Mouse (Mus musculus) ES-Bruce4 (cell line): ENCODE data around the gene Gm36210. TPM values are rescaled to one million over a fixed set of nuclear protein-coding genes. Genes with fewer than 3 reads are reported as not detected.

ENCODE experiments used
- H3K27ac ChIP-seq: 2 replicates; pipeline ENCODE4 v1.5.1; 2012; ENCODE audit warnings: low read length, inconsistent platforms; ENCODE audit not compliant: insufficient read depth
- H3K27me3 ChIP-seq: 2 replicates; pipeline ENCODE4 v1.6.1; 2012; ENCODE audit warnings: mild to moderate bottlenecking, low read length, inconsistent platforms; ENCODE audit not compliant: control insufficient read depth, poor library complexity, insufficient read depth, severe bottlenecking
- H3K36me3 ChIP-seq: 2 replicates; pipeline ENCODE4 v1.6.1; 2012; ENCODE audit warnings: inconsistent platforms, mild to moderate bottlenecking, low read length, moderate library complexity; ENCODE audit not compliant: control insufficient read depth, poor library complexity, insufficient read depth, severe bottlenecking
- H3K4me1 ChIP-seq: one replicate; pipeline ENCODE4 v1.8.1; 2011; ENCODE audit warnings: low read length; ENCODE audit not compliant: control insufficient read depth, insufficient read depth
- H3K4me3 ChIP-seq: 2 replicates; pipeline ENCODE4 v1.5.1; 2011; ENCODE audit warnings: low read depth, mild to moderate bottlenecking, low read length
- H3K9ac ChIP-seq: 2 replicates; pipeline ENCODE4 v1.6.1; 2012; ENCODE audit warnings: low read depth, mild to moderate bottlenecking, inconsistent platforms; ENCODE audit not compliant: poor library complexity, severe bottlenecking
- H3K9me3 ChIP-seq: replicated peaks from 2 replicates; pipeline ENCODE4 v1.6.1; 2012; ENCODE audit warnings: mild to moderate bottlenecking, low read length, inconsistent platforms; ENCODE audit not compliant: control insufficient read depth, poor library complexity, insufficient read depth, severe bottlenecking
- CTCF ChIP-seq: IDR thresholded peaks from one replicate; pipeline ENCODE4 v1.8.1; 2011; ENCODE audit warnings: low read depth, low read length
- EP300 ChIP-seq: IDR thresholded peaks from 2 replicates; pipeline ENCODE4 v1.6.1; 2011; ENCODE audit warnings: low read depth, low read length; ENCODE audit not compliant: insufficient read depth
- POLR2A ChIP-seq: IDR thresholded peaks from one replicate; pipeline ENCODE4 v1.8.1; 2011; ENCODE audit warnings: low read length; ENCODE audit not compliant: insufficient read depth
- polyA plus RNA-seq: library from polyadenylated mRNA; stranded (reverse); fragments of >200 nt; gene quantifications from 2 replicates; pipeline ENCODE4 v1.2.4, GENCODE M21; 2011; ENCODE audit warnings: low read depth; ENCODE audit not compliant: missing spikeins, insufficient read depth, insufficient read length

The Gm36210 gene
- 1.1 TPM in 2 replicates for polyA plus RNA-seq

DNA sequence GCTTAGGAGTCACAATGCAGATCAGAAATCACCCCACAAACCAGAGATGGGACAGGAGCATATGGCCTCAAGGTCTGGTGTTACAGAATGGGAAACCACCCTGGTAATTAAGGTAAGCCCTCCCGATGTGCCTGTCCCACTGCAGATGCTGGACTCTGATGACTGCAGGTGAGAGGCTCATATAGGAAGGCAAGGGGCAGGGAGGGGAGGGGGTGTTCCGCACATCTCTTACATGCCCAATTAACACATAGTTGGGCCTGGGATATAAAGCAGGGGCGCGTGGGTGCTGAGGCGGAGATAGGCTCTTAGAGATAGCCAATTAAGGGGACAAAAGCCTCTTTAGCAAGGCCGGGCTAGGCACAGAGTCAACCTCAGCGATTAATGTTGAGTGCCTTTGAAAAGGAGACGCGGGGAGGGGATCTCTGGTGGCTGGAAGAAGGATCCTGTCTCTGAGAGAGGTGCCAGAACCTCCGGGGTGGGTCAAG, at the start of gene Gm36210:
Gm36210 (minus strand) TSS at position 51 of the 485 bp plus-strand sequence.
- Histone ChIP-seq H3K36me3 (peaks cover 8% of the 10 kb centered on the region), H3K27ac (no peak within 1 kb of the TSS), H3K9ac (no peak within 1 kb of the TSS)

DNA sequence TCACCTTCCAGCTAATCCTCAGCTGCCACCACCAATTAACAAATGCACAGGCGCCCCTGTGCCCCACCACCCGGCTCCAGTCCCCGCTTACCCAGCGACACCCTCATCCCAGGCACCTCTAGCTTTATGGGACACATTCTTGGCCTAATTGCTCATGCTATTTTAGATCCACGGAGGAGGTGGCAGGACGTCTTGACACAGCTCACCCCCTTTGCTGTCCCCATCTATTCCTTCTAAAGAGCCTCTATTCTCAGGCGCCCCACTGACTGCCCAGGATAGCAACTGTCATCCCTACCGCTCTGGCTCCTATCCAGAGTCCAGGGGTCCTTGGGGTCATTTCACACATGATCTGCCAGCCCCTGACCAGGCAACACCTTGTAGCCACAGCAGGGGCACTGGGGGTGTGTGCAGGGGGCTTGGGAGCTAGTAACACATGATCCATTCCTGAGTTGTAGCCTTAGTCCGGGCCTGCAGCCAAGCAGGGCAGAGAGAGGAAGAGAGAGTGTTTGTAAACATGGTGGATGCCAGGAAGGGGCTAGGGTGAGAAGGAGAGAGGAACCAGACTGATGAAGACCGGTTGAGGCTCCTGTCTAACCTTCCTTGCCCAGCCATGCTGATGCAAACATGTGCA, 47.6 kb upstream of the Gm36210 start:
- TF ChIP-seq CTCF (no peak), POLR2A (no peak)
- Histone ChIP-seq H3K9ac (no peak overlapping the region), H3K36me3 (no peaks in the 10 kb centered on the region), H3K4me1 (no peaks in the 10 kb centered on the region), H3K4me3 (no peak overlapping the region), H3K27ac (no peak overlapping the region), H3K9me3 (no peaks in the 10 kb centered on the region), H3K27me3 (no peaks in the 10 kb centered on the region)

More for the DNA sequence above, at the start of gene Gm36210:
- Histone ChIP-seq H3K4me3 (no peak within 1 kb of the TSS), H3K9me3 (no peaks in the 10 kb centered on the region), H3K4me1 (peaks cover 3% of the 10 kb centered on the region), H3K27me3 (no peaks in the 10 kb centered on the region)
- no peak for TF ChIP-seq EP300
- no peak for TF ChIP-seq CTCF
- no peak for TF ChIP-seq POLR2A

DNA sequence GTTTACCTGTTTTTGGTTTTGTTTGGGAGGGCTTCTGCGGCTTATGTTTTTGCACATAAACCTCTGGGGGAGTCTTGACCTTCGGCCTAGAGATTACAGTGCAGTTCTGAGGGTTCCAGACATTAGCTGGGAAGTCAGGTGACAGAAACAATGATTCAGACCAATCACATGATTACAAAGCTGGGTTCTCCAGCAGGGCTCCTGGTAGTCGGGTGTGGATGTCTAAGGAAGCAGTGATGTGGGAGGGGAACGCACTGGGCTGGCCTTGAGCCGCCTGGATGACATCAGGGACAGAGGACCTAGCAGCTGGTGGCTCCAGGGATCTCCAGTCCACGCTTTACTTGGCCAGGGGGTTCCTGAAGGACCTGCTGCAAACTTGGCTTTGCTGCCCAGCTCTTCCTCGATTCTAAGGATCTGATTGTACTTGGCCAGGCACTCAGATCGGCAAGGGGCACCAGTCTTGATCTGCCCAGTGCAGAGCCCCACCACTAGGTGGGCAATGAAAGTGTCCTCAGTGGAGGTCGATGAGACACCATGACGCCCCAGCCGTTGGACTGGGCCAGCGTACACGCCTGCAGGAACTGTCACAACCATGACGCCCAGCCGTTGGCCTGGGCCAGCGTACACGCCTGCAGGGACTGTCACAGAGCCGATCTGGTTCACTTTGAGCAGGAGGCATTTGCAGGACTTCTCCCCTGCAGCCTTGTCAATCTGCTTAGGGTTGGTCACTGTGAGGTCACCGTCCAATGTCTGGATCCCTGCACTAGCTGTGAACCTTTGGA, 44.4 kb upstream of the Gm36210 start:
- Histone ChIP-seq H3K9ac (no peak overlapping the region), H3K36me3 (no peaks in the 10 kb centered on the region), H3K4me1 (no peaks in the 10 kb centered on the region), H3K4me3 (no peak overlapping the region), H3K9me3 (no peaks in the 10 kb centered on the region), H3K27ac (no peak overlapping the region), H3K27me3 (no peaks in the 10 kb centered on the region)
- TF ChIP-seq CTCF (no peak), POLR2A (no peak), EP300 (no peak)

DNA sequence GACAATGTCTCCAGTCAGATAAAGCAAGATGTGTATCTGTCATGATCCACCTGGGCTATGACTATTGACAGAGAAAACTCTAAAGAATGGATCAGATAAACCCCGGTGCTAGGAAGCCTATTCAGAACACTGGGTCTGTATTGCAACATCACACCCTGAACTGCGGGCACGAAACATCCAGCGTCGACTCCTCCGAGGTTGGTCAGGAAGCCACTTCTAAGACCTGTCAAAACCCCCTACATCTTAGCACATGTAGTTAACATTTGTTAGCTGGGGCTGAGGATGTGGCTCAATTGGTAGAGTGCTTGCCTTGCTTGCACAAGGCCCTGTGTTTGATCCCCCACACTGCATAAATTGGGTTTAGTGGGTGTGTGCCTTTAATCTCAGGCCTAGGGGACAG, 42.1 kb upstream of the Gm36210 start:
- Histone ChIP-seq H3K9ac (no peak overlapping the region), H3K9me3 (no peaks in the 10 kb centered on the region), H3K36me3 (no peaks in the 10 kb centered on the region), H3K4me3 (no peak overlapping the region), H3K27me3 (no peaks in the 10 kb centered on the region), H3K4me1 (no peaks in the 10 kb centered on the region), H3K27ac (no peak overlapping the region)
- TF ChIP-seq CTCF (no peak), EP300 (no peak), POLR2A (no peak)

DNA sequence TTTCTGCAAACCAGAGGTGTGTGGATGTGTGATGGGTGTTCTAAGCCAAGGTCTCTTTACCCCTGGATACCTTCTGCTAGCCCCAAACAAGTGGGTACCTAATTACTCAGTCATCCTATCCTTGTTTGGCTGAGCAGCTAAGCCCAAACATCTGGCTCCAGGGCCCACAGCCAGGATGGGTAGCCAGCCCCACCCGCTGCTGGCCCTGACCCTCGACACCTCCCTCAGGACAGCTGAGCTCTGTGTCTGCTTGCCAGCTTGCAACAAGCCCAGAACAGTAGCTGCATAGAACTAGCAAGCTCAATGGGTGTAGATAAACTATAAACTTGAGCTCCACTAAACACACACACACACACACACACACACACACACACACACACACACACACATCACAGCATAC, 41.5 kb upstream of the Gm36210 start:
- TF ChIP-seq CTCF: no peak

DNA sequence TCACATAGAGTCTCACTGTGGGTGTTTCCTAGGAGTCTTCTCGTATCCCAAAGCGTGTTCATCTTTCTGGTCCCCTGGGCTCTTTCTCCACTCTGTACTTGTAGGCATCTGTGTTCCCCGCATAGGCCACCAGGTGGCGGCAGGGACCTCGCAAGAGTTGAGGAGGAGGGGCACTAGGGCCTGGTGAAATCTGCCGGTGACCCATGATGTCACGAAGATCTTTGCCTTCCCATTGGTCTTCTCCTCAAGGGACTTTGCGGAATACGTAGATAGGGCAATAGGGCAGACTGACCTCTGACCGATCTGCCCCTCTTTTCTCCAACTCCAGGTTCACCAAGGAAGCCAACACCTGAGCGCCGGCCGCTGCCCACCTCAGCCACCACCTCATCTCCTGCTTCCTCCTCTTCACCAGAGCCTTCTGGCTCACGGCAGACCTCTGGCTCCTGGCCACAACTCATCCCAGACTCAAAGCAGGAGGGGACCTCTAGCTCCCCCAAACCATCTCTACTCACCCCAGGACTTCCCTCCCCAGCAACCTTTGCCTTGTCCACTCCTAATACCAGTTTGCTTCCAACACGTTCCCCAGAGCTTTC, 37.0 kb upstream of the Gm36210 start:
- Histone ChIP-seq H3K4me1 (no peaks in the 10 kb centered on the region), H3K27ac (no peak overlapping the region), H3K4me3 (peak overlapping the region; percentile 28), H3K9me3 (no peaks in the 10 kb centered on the region), H3K9ac (no peak overlapping the region), H3K27me3 (no peaks in the 10 kb centered on the region), H3K36me3 (no peaks in the 10 kb centered on the region)
- no peak for TF ChIP-seq POLR2A
- peak; percentile 93 for TF ChIP-seq CTCF
- no peak for TF ChIP-seq EP300

More for the DNA sequence above, 41.5 kb upstream of the Gm36210 start:
- H3K9ac ChIP-seq: no peak overlapping the region
- H3K27me3 ChIP-seq: no peaks in the 10 kb centered on the region
- H3K36me3 ChIP-seq: no peaks in the 10 kb centered on the region
- no peak overlapping the region for H3K4me3 ChIP-seq
- H3K9me3 ChIP-seq: no peaks in the 10 kb centered on the region
- H3K27ac ChIP-seq: no peak overlapping the region
- H3K4me1 ChIP-seq: no peaks in the 10 kb centered on the region
